Mouse (Mus musculus): ENCODE measurements around the gene Gm45015.

- TF ChIP-seq CTCF (IDR thresholded peaks at IDR 0.05; ENCODE audit: low read depth, low read length) (no peak), POLR2AphosphoS5 (IDR thresholded peaks at IDR 0.05; ENCODE audit: insufficient replicate concordance, low read depth, low read length) (no peak), GATA1 (IDR thresholded peaks at IDR 0.05; ENCODE audit: borderline replicate concordance, low read length) (no peak), TAL1 (conservative IDR thresholded peaks at IDR 0.05; ENCODE audit: low read depth, low read length) (no peak)
Measured at GRCm38 (mm10) chrX:73342483-73342895, 5.8 kb upstream of the Gm45015 start, which contains the start of gene Zfp275.

Data from G1E (cell line).